Mouse (Mus musculus): ENCODE data around the gene Zfp580. TPM values are rescaled to one million over a fixed set of nuclear protein-coding genes. Genes with fewer than 3 reads are reported as not detected.

The Zfp580 gene
- polyA plus RNA-seq, 1 experiment from 2014 or later = 25.0 TPM

DNA sequence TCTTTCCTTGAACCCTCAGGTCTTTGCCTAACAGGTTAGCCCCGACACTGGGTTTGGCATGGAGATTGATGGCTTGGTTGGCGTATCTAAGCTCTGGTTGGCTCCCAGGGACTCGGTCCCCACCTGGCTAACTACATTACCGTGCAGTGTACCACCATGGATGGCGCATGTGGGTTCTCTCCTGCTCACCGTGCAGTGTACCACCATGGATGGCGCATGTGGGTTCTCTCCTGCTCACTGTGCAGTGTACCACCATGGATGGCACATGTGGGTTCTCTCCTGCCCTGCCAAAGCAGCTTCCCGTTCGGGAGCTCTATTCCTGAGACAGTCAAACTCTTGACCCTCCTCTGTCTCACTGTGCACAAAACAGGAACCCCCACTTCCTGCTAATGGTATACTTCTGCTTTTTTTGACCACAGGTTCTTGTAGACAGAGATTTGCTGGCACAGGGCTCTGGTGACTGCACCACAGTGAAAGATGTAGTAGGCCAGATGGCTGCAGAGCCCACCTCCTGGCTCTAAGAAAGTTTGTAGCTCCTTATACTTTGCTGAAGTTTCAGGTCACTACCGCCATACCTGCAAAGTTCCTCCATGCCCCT, 49.8 kb downstream of the Zfp580 start:
- ATAC-seq (replicated peaks; ENCODE audit: insufficient number of reproducible peaks, low FRiP score, low TSS enrichment, low read depth) (no peak), DNase-seq (ENCODE audit: low spot score) (no peak)
- Histone ChIP-seq H3K4me1 (ENCODE audit: control insufficient read depth, insufficient read depth, low read length) (no peaks in the 10 kb centered on the region), H3K4me3 (ENCODE audit: low read depth, low read length) (no peak overlapping the region), H3K27me3 (ENCODE audit: control insufficient read depth, insufficient read depth, low read length) (no peaks in the 10 kb centered on the region), H3K27ac (replicated peaks; ENCODE audit: low read depth, low read length) (no peak overlapping the region), H3K36me3 (replicated peaks; ENCODE audit: control insufficient read depth, insufficient read depth, low read depth, low read length) (no peaks in the 10 kb centered on the region; the same call in 1 of the 2 replicates), H3K9ac (replicated peaks; ENCODE audit: low read length) (no peak overlapping the region), H3K4me2 (ENCODE audit: low read depth, low read length) (no peak overlapping the region), H3K9me3 (replicated peaks; ENCODE audit: control insufficient read depth, low read length) (no peaks in the 10 kb centered on the region)
- 85% methylated on average over 10 of the region's 10 CpGs for WGBS

DNA sequence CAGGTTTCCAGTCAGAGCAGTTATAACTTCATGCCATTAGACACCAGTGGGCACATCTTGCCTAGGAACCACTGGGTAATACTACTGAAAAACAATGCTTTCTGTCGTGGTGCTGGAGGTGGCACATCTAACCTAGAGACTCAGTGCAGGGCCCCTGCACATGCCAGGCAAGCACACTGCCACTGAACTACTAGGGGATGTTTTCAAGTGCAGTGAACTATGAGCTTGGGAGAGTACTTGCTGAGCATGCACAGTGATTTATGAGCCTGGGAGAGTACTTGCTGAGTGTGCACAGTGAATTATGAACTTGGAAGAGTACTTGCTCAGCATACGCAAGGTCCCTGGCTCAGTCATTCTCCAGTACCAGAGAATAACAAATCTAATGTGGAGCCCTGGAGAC, 51.2 kb downstream of the Zfp580 start:
- no peak for ATAC-seq (replicated peaks; ENCODE audit: insufficient number of reproducible peaks, low FRiP score, low TSS enrichment, low read depth)
- no peaks in the 10 kb centered on the region; the same call in 1 of the 2 replicates for H3K36me3 ChIP-seq (replicated peaks; ENCODE audit: control insufficient read depth, insufficient read depth, low read depth, low read length)
- no peak overlapping the region for H3K9ac ChIP-seq (replicated peaks; ENCODE audit: low read length)
- H3K27me3 ChIP-seq (ENCODE audit: control insufficient read depth, insufficient read depth, low read length) = no peaks in the 10 kb centered on the region
- no peak for DNase-seq (ENCODE audit: low spot score)
- H3K4me1 ChIP-seq (ENCODE audit: control insufficient read depth, insufficient read depth, low read length) = no peaks in the 10 kb centered on the region
- H3K27ac ChIP-seq (replicated peaks; ENCODE audit: low read depth, low read length) = no peak overlapping the region
- WGBS = 83% methylated on average over 2 of the region's 2 CpGs
- no peaks in the 10 kb centered on the region for H3K9me3 ChIP-seq (replicated peaks; ENCODE audit: control insufficient read depth, low read length)
- H3K4me2 ChIP-seq (ENCODE audit: low read depth, low read length) = no peak overlapping the region
- H3K4me3 ChIP-seq (ENCODE audit: low read depth, low read length) = no peak overlapping the region

Other genes starting within 250 kb of the Zfp580 start
- gene Ube2s, start 238.9 kb upstream of the Zfp580 start, polyA plus RNA-seq (2014; fragmentation: Nextera tagmentation; extraction: Ambion mirVana) = 453 and 487 TPM in 2 replicates
- gene Shisa7, start 206.8 kb upstream of the Zfp580 start, polyA plus RNA-seq (2014; fragmentation: Nextera tagmentation; extraction: Ambion mirVana) = 0.72 TPM in 2 replicates
- gene Isoc2b, start 181.3 kb upstream of the Zfp580 start, polyA plus RNA-seq (2014; fragmentation: Nextera tagmentation; extraction: Ambion mirVana) = 2.4 and 2.9 TPM in 2 replicates
- gene Isoc2a, start 174.4 kb upstream of the Zfp580 start, polyA plus RNA-seq (2014; fragmentation: Nextera tagmentation; extraction: Ambion mirVana) = 0.70 and 0.72 TPM in 2 replicates
- 0.27 TPM in 1 of 2 replicates, not detected in the other for gene Gm36210, start 145.0 kb upstream of the Zfp580 start, polyA plus RNA-seq (2014; fragmentation: Nextera tagmentation; extraction: Ambion mirVana)
- 2.5 and 3.6 TPM in 2 replicates for gene Zfp628, start 136.3 kb upstream of the Zfp580 start, polyA plus RNA-seq (2014; fragmentation: Nextera tagmentation; extraction: Ambion mirVana)
- 2.7 and 2.8 TPM in 2 replicates for gene Nat14, start 129.5 kb upstream of the Zfp580 start, polyA plus RNA-seq (2014; fragmentation: Nextera tagmentation; extraction: Ambion mirVana)
- 0.97 and 1.2 TPM in 2 replicates for gene Ssc5d, start 125.8 kb upstream of the Zfp580 start, polyA plus RNA-seq (2014; fragmentation: Nextera tagmentation; extraction: Ambion mirVana)
- gene Sbk2, start 87.1 kb upstream of the Zfp580 start, polyA plus RNA-seq (2014; fragmentation: Nextera tagmentation; extraction: Ambion mirVana) = 0.21 TPM in 1 of 2 replicates, not detected in the other
- gene Sbk3, start 80.4 kb upstream of the Zfp580 start, polyA plus RNA-seq (2014; fragmentation: Nextera tagmentation; extraction: Ambion mirVana) = 0.06 TPM in 1 of 2 replicates, not detected in the other
- gene Zfp579, start 55.4 kb upstream of the Zfp580 start, polyA plus RNA-seq (2014; fragmentation: Nextera tagmentation; extraction: Ambion mirVana) = 25.3 and 28.4 TPM in 2 replicates
- 7.5 and 9.4 TPM in 2 replicates for gene Zfp524, start 37.1 kb upstream of the Zfp580 start, polyA plus RNA-seq (2014; fragmentation: Nextera tagmentation; extraction: Ambion mirVana)
- 42.5 and 43.0 TPM in 2 replicates for gene Fiz1, start 36.8 kb upstream of the Zfp580 start, polyA plus RNA-seq (2014; fragmentation: Nextera tagmentation; extraction: Ambion mirVana)
- 0.59 TPM in 1 of 2 replicates, not detected in the other for gene Gm44973, start 36.0 kb upstream of the Zfp580 start, polyA plus RNA-seq (2014; fragmentation: Nextera tagmentation; extraction: Ambion mirVana)
- gene Zfp865, start 31.2 kb upstream of the Zfp580 start, polyA plus RNA-seq (2014; fragmentation: Nextera tagmentation; extraction: Ambion mirVana) = 4.5 and 5.9 TPM in 2 replicates
- gene Ccdc106, start 31.0 kb upstream of the Zfp580 start, polyA plus RNA-seq (2014; fragmentation: Nextera tagmentation; extraction: Ambion mirVana) = 14.9 and 15.1 TPM in 2 replicates
- gene 4632433K11Rik, start 17.4 kb upstream of the Zfp580 start, polyA plus RNA-seq (2014; fragmentation: Nextera tagmentation; extraction: Ambion mirVana) = not detected in 2 replicates
- gene Zfp784, start 13.1 kb upstream of the Zfp580 start, polyA plus RNA-seq (2014; fragmentation: Nextera tagmentation; extraction: Ambion mirVana) = 2.7 and 3.3 TPM in 2 replicates
- gene U2af2, start 10.6 kb downstream of the Zfp580 start, polyA plus RNA-seq (2014; fragmentation: Nextera tagmentation; extraction: Ambion mirVana) = 156 and 164 TPM in 2 replicates
- gene Epn1, start 28.7 kb downstream of the Zfp580 start, polyA plus RNA-seq (2014; fragmentation: Nextera tagmentation; extraction: Ambion mirVana) = 46.3 and 51.3 TPM in 2 replicates
- gene Rfpl4, start 65.4 kb downstream of the Zfp580 start, polyA plus RNA-seq (2014; fragmentation: Nextera tagmentation; extraction: Ambion mirVana) = not detected in 2 replicates
- 0.28 and 0.35 TPM in 2 replicates for gene Rasl2-9, start 74.4 kb downstream of the Zfp580 start, polyA plus RNA-seq (2014; fragmentation: Nextera tagmentation; extraction: Ambion mirVana)
- 0.01 TPM in 1 of 2 replicates, not detected in the other for gene Vmn1r55, start 98.1 kb downstream of the Zfp580 start, polyA plus RNA-seq (2014; fragmentation: Nextera tagmentation; extraction: Ambion mirVana)
- not detected in 2 replicates for gene Vmn1r56, start 145.2 kb downstream of the Zfp580 start, polyA plus RNA-seq (2014; fragmentation: Nextera tagmentation; extraction: Ambion mirVana)
- not detected in 2 replicates for gene Vmn1r57, start 167.0 kb downstream of the Zfp580 start, polyA plus RNA-seq (2014; fragmentation: Nextera tagmentation; extraction: Ambion mirVana)

Data from embryonic facial prominence, embryonic 11.5 days (tissue).